Mouse (Mus musculus) cerebellum, adult 11-12 months (tissue): ENCODE data around the gene Magee1.
"Not testable (repeated sequence)": the region's sequence is repeated elsewhere in the genome, so short reads cannot be mapped to it uniquely, and the experiment has no call there.

ENCODE experiments used
- DNase-seq: peaks from one replicate; pipeline ENCODE4 v3.0.0; 2022

The Magee1 gene

DNA sequence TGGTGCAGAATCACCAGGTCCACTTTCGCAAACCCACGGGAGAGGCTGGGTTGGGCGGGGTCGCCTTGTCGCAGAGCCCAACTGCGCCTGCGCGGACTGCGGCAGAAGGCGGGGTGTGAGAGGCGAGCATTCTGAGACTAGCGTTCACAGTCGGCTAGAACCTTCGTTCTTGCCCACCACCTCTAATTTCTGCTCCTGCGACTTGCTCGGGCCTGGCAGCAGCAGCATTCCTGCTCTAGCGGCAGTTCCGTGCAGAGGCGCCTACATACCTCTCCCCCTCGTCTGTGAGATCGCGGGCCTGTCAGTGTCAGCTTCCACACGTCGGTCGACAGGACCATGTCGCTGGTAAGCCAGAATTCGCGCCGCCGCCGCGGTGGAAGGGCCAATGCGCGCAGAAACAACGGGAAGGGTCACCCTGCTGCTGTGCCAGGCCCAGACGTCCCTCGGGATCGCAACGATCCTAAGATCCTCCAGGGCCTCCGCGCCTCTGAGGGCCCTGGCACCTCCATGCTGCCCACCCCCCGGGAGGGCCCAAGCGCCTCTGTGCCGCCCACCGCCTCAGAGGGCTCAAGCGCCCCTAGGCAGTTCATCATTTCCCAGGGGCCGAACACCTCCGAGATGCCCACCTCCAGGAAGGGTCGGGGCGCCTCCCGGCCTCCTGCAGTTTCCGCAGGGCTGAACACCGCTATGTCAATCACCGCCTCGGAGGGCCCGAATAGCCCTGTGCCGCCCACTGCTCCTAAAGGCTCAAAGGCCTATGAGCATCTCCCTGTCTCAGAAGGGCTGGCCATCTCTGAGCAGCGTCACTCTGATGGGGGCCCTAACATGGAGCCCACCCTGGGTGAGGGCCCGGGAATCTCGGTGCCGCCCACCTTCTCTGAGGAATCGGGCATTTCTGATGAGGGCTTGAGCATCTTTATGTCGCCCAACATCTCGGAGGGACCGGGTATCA, at the start of gene Magee1:
TSS of gene Magee1 (plus strand) at position 104 of the 952 bp plus-strand sequence.
- DNase-seq, result peak; percentile 92

DNA sequence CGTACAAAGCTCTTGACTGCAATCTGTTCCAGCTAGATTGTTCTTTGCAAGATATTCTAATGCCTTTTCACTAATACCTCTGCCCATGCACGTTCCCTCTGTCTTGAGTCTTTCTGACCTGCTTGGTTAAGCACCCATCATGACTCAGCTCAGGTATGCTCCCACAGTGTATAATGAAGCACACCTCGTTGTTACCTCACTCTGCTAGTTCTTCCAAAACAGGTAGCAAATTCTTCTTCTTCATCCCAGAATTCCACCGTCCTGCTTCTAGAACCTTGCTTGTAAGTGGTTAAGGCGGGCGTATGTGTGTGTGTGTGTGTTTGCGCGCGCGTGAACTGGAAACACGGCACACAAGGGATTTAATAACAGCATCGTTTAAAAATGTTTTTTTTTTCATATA, 41.0 kb upstream of the Magee1 start:
- no peak for DNase-seq

DNA sequence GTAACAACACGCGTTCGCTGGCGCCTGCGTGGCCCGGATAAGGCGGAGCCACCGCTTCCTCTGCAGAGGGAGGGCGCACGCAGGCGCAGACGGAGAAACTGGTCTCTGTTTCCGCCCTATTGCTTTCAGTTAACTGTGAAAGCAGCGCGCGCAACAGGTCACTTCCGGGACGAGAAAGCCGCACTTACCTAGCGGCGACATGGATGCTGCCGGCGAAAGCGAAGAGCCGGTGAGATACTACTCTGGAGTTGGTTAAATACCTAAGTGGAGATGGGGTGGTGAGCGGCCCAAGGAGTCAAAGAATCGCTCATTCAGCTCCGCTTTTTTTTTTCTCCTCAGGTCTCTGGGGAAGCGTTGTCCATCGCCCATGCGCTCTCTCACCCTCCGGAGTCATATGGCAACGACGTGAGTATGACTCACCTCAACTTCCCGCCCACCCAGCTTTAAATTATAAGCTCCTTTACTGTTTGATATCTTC, 40.5 kb upstream of the Magee1 start, which contains the start of gene Pbdc1:
TSS of gene Pbdc1 (plus strand) at position 142 of the 478 bp plus-strand sequence.
- DNase-seq, result peak; percentile 89

DNA sequence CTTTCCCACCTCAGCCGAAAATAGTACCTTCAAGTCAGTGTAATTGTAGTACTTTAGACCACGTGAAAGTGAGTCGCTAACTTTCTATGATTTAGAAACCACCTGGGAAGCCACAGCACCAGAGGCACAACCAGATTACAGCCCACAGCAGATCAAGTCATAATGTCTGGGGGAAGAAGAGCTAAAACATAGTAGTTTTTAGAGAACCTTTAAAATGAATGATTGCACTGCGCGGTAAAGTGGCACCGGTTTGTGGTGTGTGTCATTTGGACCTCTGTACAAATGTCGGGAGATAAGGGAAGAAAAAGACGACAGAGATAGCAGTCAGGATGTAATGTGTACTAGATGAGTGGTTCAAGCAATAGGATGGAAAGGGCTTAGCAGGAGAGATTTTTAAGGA, 40.1 kb upstream of the Magee1 start:
- no peak for DNase-seq

DNA sequence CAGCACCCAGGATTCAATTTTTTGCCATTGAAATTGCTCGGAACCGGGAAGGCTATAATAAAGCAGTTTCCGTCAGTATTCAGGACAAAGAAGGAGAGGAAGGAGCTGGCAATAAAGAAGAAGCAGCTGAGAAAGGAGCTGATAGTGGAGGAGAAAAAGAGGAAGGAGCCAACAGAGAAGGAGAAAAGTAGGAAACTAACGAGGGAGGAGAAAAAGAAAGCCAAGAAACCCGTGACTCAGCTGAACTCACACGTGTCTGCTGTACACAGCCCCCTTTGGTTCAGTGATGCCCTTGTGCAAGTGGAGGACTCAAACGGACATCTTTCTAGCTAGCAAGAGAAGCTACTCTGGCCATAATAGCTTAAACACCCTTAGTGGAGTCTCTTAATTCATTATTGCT, 37.2 kb upstream of the Magee1 start:
- not testable (repeated sequence) for DNase-seq

DNA sequence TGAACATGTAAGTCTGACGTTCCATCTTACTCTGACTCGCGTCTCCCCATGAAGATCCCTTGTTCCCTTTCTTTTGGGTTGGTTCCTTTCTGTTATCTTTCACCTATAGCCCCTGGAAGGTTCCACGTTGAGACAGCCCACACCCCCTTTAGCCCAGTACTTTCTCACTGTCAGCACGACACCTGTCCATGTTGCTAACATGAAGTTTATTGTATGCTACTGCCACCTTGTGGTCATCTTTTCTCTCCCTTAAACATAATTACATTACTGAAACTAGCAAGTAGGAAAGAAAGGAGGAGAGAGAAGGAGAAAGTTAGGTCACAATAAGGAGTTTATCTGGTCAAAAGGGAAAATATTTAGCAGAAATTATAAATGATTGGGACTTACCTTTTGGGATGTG, 16.0 kb upstream of the Magee1 start:
- no peak for DNase-seq

DNA sequence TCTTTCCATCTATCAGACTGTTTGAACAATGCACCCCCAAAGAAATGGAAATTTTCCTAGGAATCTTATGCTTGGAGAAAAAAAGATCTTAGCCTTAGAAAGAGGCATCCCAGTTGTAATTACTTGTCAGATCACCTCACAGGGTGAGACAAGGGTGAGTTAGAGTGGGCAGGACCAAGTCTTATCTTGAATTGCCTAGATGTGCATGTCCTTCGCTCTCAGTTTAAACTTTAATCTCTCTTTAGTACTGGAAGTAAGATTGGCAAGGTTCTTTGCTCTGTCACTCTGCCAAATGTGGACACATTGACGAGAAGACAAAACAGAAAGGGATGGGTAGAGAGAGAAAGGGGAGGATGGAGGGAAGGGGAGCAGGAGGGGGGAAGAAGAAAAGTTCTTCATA, 5.2 kb upstream of the Magee1 start:
- no peak for DNase-seq

DNA sequence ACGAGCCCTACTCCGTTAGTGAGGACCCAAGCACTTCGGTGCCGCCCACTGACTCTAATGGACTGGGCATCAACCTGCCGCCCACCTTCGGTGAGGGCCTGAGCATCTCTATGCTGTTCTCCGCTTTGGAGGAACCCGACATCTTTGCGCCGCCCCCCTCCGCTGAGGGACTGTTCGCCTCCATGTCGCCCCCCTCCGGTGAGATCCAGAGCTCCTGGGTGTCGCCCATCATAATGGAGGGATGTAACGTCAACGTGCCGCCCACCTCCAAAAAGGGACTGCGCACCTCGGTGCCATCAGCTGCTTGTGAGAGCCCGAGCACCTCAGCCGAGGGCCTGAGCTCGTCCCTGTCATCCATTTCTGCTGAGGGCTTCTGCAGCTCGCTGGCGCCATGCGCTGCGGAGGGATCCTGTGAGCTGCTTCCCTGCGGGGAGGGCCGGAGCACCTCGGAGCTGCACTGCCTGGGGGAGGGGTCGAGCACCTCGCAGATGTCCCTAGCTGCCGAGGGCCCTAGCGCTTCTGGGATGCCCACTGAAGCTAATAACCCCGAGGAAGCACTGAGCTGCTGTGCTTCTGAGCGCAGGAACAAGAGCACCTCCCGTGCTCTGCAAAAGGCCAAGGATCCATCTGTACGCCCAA, 1.2 kb downstream of the Magee1 start:
- peak; percentile 82 for DNase-seq

DNA sequence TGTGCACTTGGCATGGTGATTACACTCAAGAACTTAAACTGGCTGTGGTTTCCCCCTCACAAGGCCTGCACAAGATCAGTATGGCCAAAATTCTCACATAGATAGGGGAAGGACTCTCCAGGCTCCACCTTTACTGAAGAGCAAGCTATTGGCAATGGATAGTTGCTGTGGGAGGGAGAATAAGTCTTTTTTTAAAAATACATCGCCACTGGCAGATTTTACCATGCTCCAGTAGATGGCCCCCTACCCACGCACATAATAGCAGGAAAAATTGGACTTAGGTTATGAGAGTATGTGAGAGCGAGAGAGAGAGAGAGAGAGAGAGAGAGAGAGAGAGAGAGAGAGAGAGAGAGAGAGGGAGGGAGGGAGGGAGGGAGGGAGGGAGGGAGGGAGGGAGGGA, 4.7 kb downstream of the Magee1 start:
- DNase-seq, result no peak

DNA sequence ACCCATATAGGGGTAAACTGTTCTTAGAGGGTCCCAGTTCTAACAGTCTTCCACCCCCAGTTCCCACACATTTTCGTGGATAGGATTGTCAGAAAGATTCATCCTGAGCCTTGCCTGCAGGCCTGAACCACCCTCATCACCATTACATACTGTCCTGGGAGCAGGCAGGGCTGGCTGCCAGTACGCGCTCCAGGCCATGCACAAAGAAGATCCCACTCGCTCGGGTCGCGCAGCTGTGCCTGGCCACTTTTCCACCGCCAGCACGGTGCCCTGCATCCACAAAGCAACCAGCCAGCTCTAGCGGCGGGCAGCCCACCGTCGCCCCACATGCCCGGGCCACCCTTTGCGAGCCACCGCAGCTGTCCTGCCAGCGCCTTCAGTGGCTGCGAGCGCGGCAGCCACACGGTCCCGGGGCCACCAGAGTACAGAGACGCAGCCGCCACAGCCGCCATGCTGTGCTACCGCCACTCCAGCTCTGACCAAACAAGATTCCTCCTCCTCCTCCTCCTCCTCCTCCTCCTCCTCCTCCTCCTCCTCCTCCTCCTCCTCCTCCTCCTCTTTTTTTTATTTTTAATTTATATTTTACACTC, 31.8 kb downstream of the Magee1 start:
- no peak for DNase-seq

DNA sequence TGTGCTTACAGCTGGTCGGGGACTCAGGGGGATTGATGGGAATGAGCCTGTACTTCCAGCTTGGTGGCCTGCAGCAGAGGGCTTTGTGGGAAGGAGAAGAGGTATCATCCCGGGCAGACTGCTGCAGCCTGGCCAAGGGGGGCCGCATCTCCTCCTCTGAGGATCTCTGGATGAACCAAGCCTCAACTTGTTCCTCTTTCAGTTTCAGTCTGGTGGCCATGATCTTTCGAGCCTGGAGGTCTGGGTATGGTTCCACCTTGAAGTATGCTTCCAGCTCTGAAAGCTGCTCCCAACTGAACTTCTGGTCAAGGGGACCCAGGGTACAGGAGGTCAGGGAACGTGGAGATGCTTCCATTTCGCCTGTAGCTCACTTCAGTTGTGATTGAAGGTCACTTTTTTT, 44.8 kb downstream of the Magee1 start:
- not testable (repeated sequence) for DNase-seq

DNA sequence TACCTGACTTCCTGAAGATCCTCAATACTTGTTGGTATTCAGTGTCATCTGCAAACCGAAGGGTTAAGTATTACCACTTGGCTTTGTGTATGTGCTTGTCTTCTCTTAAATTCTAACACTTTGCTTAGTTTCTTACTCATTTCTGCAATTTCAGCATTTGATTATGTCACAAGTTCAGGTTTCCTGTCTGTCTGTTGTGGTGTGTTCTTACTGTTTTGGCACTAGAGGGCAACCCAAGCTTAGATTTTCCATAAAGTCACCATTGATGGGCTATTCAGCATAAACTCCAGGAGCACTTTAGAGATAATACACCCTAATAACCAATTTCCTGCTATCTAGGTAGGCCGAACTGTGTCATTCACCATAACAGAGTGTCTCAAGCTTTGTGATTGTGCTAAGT, 47.0 kb downstream of the Magee1 start:
- no peak for DNase-seq
